Mouse (Mus musculus) kidney, adult 2 months (tissue): ENCODE results near the gene Cltrn.

Source experiments
- CTCF ChIP-seq: fragments of 200-500 bp; conservative IDR thresholded peaks from 2 replicates; pipeline ENCODE4 v1.5.1; 2011; ENCODE audit warnings: low read depth, mild to moderate bottlenecking, control low read depth, low read length, moderate library complexity, mixed read lengths; ENCODE audit not compliant: insufficient read depth, insufficient read length
- POLR2A ChIP-seq: fragments of 200-500 bp; IDR thresholded peaks from one replicate; pipeline ENCODE4 v1.6.1; 2011; ENCODE audit warnings: low read depth, low read length, control low read depth

- TF ChIP-seq CTCF (no peak), POLR2A (no peak)
Measured at GRCm38 (mm10) chrX:164139032-164139431, 50.4 kb downstream of the Cltrn start, which contains the start of gene Ace2.
